Mouse (Mus musculus) midbrain, embryonic 10.5 days (tissue): Measurements from ENCODE around the gene Notch1. TPM values are rescaled to one million over a fixed set of nuclear protein-coding genes. Genes with fewer than 3 reads are reported as not detected.
A peak's percentile ranks its signal among the peaks of the same experiment; 100 is the strongest.

Source experiments
- DNase-seq: peaks from one replicate; pipeline ENCODE4 v3.0.0-alpha.2; 2017; ENCODE audit warnings: low spot score
- H3K27ac ChIP-seq: fragments of 300-500 bp; sonication (generic); replicated peaks from 2 replicates; pipeline ENCODE4 v1.5.1; 2016; ENCODE audit warnings: mild to moderate bottlenecking
- H3K27me3 ChIP-seq: fragments of 300-500 bp; sonication (generic); 2 replicates; pipeline ENCODE4 v1.6.1; 2016; ENCODE audit warnings: low read depth, mild to moderate bottlenecking; ENCODE audit not compliant: poor library complexity, severe bottlenecking
- H3K36me3 ChIP-seq: fragments of 300-500 bp; sonication (generic); 2 replicates; pipeline ENCODE4 v1.6.1; 2016; ENCODE audit warnings: mild to moderate bottlenecking, moderate library complexity
- H3K4me1 ChIP-seq: fragments of 300-500 bp; sonication (generic); 2 replicates; pipeline ENCODE4 v1.6.1; 2016
- H3K4me3 ChIP-seq: fragments of 300-500 bp; sonication (generic); 2 replicates; pipeline ENCODE4 v1.5.1; 2016; ENCODE audit warnings: mild to moderate bottlenecking, moderate library complexity
- H3K9me3 ChIP-seq: fragments of 300-500 bp; sonication (generic); replicated peaks from 2 replicates; pipeline ENCODE4 v1.6.1; 2016; ENCODE audit warnings: mild to moderate bottlenecking
- WGBS: fragments of 180-500 bp; shearing (Covaris S2); methylation state at CpG from one replicate; pipeline ENCODE4 v1.1.7; 2016; 5-methylcytosine and 5-hydroxymethylcytosine counted together
- polyA plus RNA-seq: library from polyadenylated mRNA; unstranded; fragments of >200 nt; fragmentation: Nextera tagmentation; extraction: Ambion mirVana; gene quantifications from 2 replicates; pipeline ENCODE4 v1.2.1, GENCODE M21; 2016

Gene Notch1
- polyA plus RNA-seq, 1 experiment from 2014 or later = 30.1 TPM

DNA sequence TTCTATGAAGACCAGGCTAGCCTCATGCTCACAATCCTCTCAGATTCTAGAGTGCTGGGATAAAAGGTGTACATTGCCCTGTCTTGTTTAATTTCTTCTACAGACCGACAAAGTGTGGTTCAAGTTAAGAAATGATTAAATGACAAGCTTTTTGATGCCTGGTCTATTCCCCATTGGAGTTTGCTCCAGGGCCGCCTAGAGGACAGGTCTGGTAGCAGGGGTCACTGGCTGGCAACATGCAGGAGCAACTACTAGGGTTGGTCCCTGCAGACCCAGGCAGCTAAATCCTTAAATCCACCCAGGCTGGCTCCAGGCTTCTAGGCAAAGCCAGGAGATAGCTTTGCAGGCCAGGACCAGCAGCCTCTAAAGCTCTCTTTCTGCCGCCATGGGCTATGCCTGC, 53.5 kb downstream of the Notch1 start:
- Histone ChIP-seq H3K36me3 (peaks cover 100% of the 10 kb centered on the region), H3K4me3 (no peak overlapping the region), H3K9me3 (no peaks in the 10 kb centered on the region), H3K27me3 (no peaks in the 10 kb centered on the region), H3K27ac (no peak overlapping the region), H3K4me1 (peaks cover 31% of the 10 kb centered on the region)
- no peak for DNase-seq
- 92% methylated on average over 3 of the region's 3 CpGs for WGBS

DNA sequence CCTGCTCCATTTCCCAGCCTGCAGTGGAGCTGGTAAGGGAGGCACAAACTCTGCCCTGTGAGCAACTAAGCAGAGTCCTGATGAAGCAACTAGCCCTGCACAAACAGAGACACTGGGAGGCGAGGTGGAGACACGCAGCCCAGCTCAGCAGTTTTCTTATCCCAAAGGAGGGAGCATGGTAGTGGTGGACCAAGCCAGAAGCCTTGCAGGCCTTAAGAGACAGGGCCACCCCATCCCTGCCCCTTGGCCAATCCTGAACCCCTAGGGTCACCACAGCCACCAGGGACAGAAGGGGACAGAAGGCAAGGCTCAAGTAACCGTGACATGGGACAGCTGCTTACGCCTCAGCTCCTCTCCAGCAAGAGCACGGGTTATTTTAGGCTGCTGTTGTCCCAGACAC, 54.8 kb downstream of the Notch1 start:
- Histone ChIP-seq H3K9me3 (no peaks in the 10 kb centered on the region), H3K27ac (no peak overlapping the region), H3K36me3 (peaks cover 94% of the 10 kb centered on the region), H3K4me1 (peaks cover 31% of the 10 kb centered on the region), H3K4me3 (no peak overlapping the region), H3K27me3 (no peaks in the 10 kb centered on the region)
- DNase-seq = no peak
- 90% methylated on average over 5 of the region's 5 CpGs for WGBS

DNA sequence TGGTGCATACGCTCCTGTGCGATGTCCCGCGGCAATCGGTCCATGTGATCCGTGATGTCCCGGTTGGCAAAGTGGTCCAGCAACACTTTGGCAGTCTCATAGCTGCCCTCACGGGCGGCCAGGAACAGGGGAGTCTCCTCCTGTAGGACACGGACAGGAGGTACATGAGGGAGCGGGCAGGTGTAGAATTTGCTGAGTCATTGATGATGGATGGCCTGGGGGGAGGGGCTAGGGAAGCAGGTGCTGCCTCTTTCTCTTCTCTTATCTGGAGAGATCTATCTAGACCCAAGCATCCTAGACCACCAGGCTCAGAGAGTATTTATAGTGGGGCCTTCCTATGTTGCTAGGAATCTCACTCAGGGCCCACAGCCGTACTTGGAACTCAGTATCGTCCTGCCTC, 55.6 kb downstream of the Notch1 start:
- H3K27me3 ChIP-seq = no peaks in the 10 kb centered on the region
- peaks cover 86% of the 10 kb centered on the region for H3K36me3 ChIP-seq
- H3K27ac ChIP-seq = no peak overlapping the region
- 93% methylated on average over 13 of the region's 13 CpGs for WGBS
- DNase-seq = no peak
- H3K9me3 ChIP-seq = no peaks in the 10 kb centered on the region
- H3K4me3 ChIP-seq = no peak overlapping the region
- H3K4me1 ChIP-seq = peaks cover 29% of the 10 kb centered on the region

DNA sequence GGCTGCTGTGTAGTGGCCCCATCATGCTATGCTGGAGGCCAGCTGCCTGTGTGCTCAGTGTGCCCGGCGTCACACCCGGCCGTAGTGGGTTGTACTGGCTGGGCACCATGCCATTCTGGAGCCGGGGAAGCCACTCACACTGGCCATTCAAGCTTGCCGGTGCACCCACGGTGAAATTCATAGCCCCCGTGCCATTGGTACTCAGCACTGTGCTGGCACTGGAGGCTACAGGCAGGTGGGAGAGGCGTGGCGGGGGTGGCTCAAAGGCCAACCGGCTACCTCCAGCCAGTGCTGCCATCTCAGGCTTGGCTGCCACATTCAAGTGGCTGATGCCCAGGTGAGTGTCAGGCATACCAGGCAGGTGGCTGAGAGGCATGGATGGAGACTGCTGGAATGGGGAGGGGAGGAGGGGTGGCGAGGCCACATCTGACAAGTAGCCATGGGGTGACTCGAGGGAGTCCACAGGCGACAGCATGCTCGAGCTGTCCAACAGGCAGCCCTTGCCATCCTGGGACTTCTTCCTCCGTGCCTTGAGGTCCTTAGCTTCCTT, 56.3 kb downstream of the Notch1 start:
- DNase-seq = no peak
- WGBS = 91% methylated on average over 16 of the region's 16 CpGs
- peaks cover 25% of the 10 kb centered on the region for H3K4me1 ChIP-seq
- H3K4me3 ChIP-seq = no peak overlapping the region
- H3K36me3 ChIP-seq = peaks cover 79% of the 10 kb centered on the region
- no peak overlapping the region for H3K27ac ChIP-seq
- H3K27me3 ChIP-seq = no peaks in the 10 kb centered on the region
- H3K9me3 ChIP-seq = no peaks in the 10 kb centered on the region

DNA sequence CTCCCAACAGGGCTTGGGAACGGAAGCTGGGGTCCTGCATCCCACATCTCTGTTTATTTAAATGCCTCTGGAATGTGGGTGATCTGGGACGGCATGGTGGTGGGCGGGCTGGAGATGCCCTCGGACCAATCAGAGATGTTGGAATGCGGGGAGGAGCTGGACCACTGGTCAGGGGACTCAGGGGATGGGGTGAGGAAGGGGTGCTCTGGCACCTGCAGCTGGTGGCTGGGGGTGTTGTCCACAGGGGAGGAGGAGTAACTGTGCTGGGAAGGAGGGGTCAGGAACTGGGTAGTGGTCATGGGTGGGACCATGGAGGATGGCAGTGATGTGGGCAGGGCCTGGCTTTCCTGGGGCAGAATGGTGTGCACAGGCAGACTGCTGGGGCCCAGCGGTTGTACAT, 57.0 kb downstream of the Notch1 start:
- WGBS = 43% methylated on average over 6 of the region's 6 CpGs
- DNase-seq = no peak
- H3K36me3 ChIP-seq = peaks cover 72% of the 10 kb centered on the region
- no peaks in the 10 kb centered on the region for H3K9me3 ChIP-seq
- H3K27me3 ChIP-seq = no peaks in the 10 kb centered on the region
- peaks cover 25% of the 10 kb centered on the region for H3K4me1 ChIP-seq
- H3K4me3 ChIP-seq = peak overlapping the region; percentile 5; the same call in 1 of the 2 replicates
- H3K27ac ChIP-seq = peak overlapping the region; percentile 25; the same call in 1 of the 2 replicates

DNA sequence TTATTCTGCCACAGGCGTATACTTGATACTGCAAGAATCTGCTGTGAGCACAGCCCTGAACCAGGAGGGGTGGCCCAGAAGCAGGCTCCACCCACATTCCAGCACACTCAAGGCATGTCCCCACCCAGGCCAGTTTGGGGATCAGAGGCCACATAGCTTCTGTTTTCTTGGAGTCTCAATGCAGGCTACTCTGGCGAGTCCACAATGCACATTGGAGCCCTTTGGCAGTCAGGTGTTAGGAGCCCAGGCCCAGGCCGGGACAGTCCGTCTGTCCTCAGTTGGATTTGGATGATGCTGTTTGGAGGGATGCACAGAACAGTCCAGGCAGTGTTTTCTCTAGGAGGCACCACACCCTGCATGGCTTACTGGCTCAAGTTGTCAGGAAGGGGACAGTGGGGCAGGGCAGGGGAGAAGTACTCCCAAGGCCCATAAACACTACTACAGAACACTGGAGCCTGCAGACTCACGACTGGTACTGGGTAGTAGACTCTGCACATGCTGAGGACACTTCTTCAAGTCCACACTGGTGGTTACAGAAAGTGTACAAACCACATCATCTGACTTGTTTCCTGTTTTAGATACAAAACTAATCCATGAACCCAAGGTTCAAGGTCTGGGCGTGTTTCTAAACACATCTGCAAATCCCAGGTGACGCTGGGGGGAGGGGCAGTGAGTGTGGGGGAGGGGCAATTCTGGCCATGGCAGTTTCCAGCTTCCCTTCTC, 57.9 kb downstream of the Notch1 start:
- 43% methylated on average over 7 of the region's 7 CpGs for WGBS

DNA sequence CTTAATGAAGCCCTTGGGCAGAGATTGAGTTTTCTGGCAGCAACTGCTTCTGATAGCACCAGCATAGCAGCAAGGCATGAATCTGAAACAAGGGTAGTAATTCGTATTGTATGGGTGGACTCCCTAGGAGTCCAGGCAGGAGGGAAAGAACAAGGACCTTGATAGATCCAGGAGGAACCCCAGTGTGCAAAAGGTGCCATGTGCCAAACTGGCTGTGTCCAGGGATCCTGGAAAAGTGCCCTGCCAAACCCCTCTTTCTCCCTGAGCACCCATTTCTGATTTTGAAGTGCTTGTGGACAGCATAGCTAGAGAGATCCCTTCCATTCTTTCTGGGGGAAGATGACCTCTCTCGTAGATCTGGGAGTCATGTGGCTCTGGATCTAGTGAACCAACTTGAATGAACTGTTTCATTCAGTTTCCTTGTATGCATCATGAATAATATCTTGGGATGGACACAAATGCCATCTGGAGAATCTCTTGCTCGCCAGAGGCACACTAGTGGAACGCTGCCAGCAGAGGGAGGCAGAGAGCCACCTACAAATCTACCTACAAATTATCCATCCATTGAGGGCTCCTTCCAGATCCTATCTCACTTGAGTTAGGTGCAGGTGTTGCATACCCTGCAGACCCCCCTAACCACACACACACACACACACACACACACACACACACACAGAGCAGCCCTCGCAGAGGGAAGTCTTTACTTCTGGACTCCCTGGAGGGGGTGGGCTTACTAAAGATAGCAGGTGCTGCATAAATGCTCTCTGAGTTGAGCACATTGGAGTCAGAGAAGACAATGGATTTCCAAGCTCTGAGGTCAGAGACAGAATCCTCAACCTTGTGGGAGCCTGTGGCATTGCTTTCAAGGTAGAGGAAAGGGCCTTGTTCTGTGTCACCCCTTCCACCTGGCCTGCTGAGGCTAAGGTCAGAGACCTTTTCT, 67.1 kb downstream of the Notch1 start:
- H3K27me3 ChIP-seq = no peaks in the 10 kb centered on the region
- no peak overlapping the region for H3K4me3 ChIP-seq
- no peak overlapping the region for H3K27ac ChIP-seq
- DNase-seq = peak; percentile 78
- H3K9me3 ChIP-seq = no peaks in the 10 kb centered on the region
- peaks cover 40% of the 10 kb centered on the region for H3K4me1 ChIP-seq
- no peaks in the 10 kb centered on the region for H3K36me3 ChIP-seq
- 22% methylated on average over 5 of the region's 5 CpGs for WGBS

More for the DNA sequence above, 57.9 kb downstream of the Notch1 start:
- no peaks in the 10 kb centered on the region for H3K27me3 ChIP-seq
- H3K4me3 ChIP-seq = no peak overlapping the region
- no peaks in the 10 kb centered on the region for H3K9me3 ChIP-seq
- no peak for DNase-seq
- H3K27ac ChIP-seq = no peak overlapping the region
- H3K4me1 ChIP-seq = peaks cover 27% of the 10 kb centered on the region
- peaks cover 63% of the 10 kb centered on the region for H3K36me3 ChIP-seq

DNA sequence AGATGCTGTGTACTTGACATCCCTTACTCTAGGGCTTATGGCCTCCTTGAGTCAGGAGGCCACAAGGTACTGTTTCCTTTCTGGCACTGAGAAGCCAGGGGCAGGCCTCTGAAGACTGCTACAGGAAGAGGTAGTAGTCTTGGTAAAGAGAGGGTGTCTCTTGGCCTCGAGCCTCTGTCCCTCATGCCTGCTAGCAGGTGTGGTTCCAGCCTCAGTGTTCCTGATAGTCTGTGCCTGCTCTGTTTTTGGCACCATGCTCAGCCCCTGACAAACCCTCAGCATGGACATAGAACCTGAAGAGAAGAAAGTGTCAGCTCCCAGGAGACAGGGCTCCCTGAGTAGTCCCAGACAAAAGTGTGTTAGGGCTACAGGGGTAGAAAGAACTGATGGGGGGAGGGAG, 69.0 kb downstream of the Notch1 start:
- Histone ChIP-seq H3K27ac (no peak overlapping the region; the same call in 1 of the 2 replicates), H3K4me1 (peaks cover 54% of the 10 kb centered on the region), H3K4me3 (0 out of 2 replicates have a peak overlapping the region, but pooled peaks have one; percentile 20), H3K36me3 (no peaks in the 10 kb centered on the region), H3K27me3 (no peaks in the 10 kb centered on the region), H3K9me3 (no peaks in the 10 kb centered on the region)
- no peak for DNase-seq
- 84% methylated on average over 1 of the region's 1 CpGs for WGBS

DNA sequence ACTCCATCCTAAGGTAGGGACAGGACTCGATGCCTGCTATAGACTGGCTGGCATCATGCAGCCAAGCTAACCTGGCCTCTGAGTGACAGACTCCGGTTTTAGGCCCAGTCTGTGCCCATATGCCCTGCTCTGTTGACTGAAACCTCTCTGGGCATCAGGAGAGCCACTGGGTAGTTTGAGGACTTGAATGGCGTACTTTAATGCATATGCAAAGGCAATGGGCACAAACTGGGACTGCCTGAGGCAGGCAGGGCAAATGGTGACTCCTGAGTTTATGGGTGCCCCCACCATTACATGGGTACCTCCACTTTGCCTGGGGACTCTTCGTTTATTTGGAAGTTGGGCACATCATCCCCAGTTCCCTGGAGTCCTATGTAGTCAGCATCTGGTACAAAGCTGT, 69.8 kb downstream of the Notch1 start:
- WGBS = 79% methylated on average over 4 of the region's 4 CpGs
- Histone ChIP-seq H3K27me3 (no peaks in the 10 kb centered on the region), H3K9me3 (no peaks in the 10 kb centered on the region), H3K36me3 (peaks cover 4% of the 10 kb centered on the region), H3K4me3 (peak overlapping the region; percentile 93), H3K27ac (peak overlapping the region; percentile 92; the same call in 1 of the 2 replicates), H3K4me1 (peaks cover 54% of the 10 kb centered on the region)
- no peak for DNase-seq

DNA sequence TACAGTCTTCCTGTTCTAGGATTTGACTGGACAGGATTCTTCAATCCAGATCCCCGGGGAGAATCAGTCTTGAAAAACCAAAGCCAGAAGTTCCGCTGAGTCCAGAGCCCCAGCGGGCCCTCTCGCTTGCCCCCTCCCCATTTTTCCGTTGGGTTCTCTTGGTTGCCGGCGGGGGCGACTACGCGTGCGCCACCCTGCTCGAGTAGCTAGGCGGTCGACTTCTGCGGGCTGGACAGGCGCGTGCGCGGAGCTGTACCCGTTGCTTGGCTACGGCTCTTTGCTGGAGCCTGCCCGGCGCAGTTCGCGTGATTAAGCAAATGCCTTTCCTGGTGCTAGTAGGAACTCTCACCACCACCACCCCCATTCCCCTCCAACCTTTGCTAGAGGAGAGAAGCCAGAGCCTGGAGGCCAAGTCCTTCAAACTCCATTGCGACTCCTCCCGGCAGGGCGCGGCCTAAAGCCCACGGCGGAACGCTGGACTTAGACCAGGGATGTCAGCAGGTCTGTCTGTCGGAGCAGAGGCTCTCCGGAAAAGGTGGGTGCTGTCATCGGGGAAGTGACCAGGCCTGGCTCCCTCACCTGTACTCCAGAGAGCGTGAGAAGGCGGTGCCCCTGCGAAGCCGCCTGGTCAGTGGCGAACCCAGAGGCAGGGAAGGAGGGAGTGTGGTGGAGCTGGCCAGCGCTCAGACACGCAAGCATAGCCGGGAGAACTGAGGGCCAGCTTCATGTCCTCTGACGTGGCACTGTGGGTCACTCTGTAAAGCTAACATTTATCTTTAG, 70.6 kb downstream of the Notch1 start:
- peak overlapping the region; percentile 92 for H3K27ac ChIP-seq
- no peaks in the 10 kb centered on the region for H3K27me3 ChIP-seq
- H3K4me1 ChIP-seq = peaks cover 54% of the 10 kb centered on the region
- DNase-seq = peak; percentile 96
- WGBS = under 1% methylated on average over 44 of the region's 44 CpGs
- no peaks in the 10 kb centered on the region for H3K9me3 ChIP-seq
- peaks cover 12% of the 10 kb centered on the region for H3K36me3 ChIP-seq
- peak overlapping the region; percentile 93 for H3K4me3 ChIP-seq

DNA sequence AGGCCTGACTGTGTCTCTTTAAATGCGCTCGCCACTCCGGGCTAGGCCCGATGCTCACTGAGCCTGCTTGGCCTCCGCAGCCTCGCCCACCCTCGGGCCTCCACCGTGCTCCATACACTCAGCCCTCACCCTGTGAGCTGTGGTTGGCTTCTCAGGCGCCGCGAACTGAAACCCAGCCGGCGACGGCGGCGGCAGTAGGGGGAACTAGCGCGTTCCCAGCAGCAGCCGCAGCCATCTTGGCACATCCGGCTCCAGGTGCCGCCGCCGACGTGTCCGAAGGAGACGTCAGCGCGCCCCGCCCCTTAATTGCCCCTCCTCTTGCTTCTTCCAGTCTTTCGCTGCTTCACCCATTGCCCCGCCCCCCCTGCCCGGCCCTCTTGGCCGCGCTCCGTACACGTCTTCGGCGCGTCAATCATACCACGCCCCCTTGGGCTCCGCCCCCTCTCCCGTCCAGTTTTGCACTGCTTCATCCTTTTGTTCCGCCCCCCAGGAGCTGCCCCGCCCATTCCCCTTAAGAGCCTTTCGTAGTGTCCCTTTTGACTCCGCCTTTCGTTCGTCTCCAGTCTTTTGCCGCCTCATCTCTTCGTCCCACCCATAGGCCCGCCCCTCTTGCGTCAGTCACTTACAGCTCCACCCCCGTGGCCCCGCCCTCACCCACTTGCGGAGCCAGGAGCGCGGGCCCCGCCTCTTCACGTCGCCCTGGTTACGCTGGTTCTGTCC, 71.4 kb downstream of the Notch1 start, which contains the start of gene Sec16a:
Sec16a (minus strand) TSS at position 271 of the 720 bp plus-strand sequence.
- Histone ChIP-seq H3K9me3 (no peaks in the 10 kb centered on the region), H3K4me1 (peaks cover 54% of the 10 kb centered on the region), H3K27me3 (no peaks in the 10 kb centered on the region), H3K4me3 (peak within 1 kb of the TSS; percentile 93), H3K36me3 (peaks cover 19% of the 10 kb centered on the region), H3K27ac (peak within 1 kb of the TSS; percentile 92)
- DNase-seq = peak; percentile 100
- under 1% methylated on average over 61 of the region's 61 CpGs for WGBS
